Mouse (Mus musculus): ENCODE measurements around the gene Fstl4. TPM values are rescaled to one million over a fixed set of nuclear protein-coding genes. Genes with fewer than 3 reads are reported as not detected.
A peak's percentile ranks its signal among the peaks of the same experiment; 100 is the strongest.

Gene Fstl4
- total RNA-seq, 1 experiment: 0.09 TPM

GRCm38 (mm10) chr11:52875916-52876765, 111.7 kb downstream of the Fstl4 start:
- TF ChIP-seq ZNF384 (IDR thresholded peaks at IDR 0.05; ENCODE audit: low read depth, low read length) (no peak), MAFK (IDR thresholded peaks at IDR 0.05; ENCODE audit: insufficient read depth, low read depth, low read length) (no peak), ZC3H11A (IDR thresholded peaks at IDR 0.05; ENCODE audit: borderline replicate concordance, low read depth, low read length) (no peak), CHD2 (IDR thresholded peaks at IDR 0.05; ENCODE audit: low read depth, low read length) (no peak), HCFC1 (IDR thresholded peaks at IDR 0.05; ENCODE audit: borderline replicate concordance, insufficient read depth, low read length) (no peak)
- no peak overlapping the region for H3K27ac ChIP-seq (ENCODE audit: insufficient read depth, low read depth, low read length, poor library complexity, severe bottlenecking)
- in situ Hi-C loops (cut with MboI; ENCODE audit: low sequenced_read_pairs in 2 of 2, unreplicated experiment in 2 of 2): no loop called here
- no peaks in the 10 kb centered on the region for H3K4me1 ChIP-seq (ENCODE audit: control insufficient read depth in 2 of 2, insufficient read depth in 2 of 2, low read length in 2 of 2, poor library complexity in 1 of 2)
- no peaks in the 10 kb centered on the region for H3K36me3 ChIP-seq (ENCODE audit: control insufficient read depth, insufficient read depth, low read length, poor library complexity, severe bottlenecking)
- H3K4me3 ChIP-seq (ENCODE audit: insufficient read depth in 1 of 2, low read depth in 1 of 2, low read length in 2 of 2, poor library complexity in 1 of 2, severe bottlenecking in 1 of 2): no peak overlapping the region
- DNase-seq (ENCODE audit: low read depth, low spot score): no peak
- H3K9ac ChIP-seq (ENCODE audit: insufficient read depth, low read depth, low read length, poor library complexity, severe bottlenecking): no peak overlapping the region
- no peaks in the 10 kb centered on the region for H3K9me3 ChIP-seq (ENCODE audit: control insufficient read depth, insufficient read depth, low read depth, low read length)

- no peak overlapping the region for H3K27ac ChIP-seq (ENCODE audit: insufficient read depth, low read depth, low read length, poor library complexity, severe bottlenecking)
- H3K36me3 ChIP-seq (ENCODE audit: control insufficient read depth, insufficient read depth, low read length, poor library complexity, severe bottlenecking): no peaks in the 10 kb centered on the region
- in situ Hi-C loops (cut with MboI; ENCODE audit: low sequenced_read_pairs in 2 of 2, unreplicated experiment in 2 of 2): no loop called here
- no peak overlapping the region for H3K9ac ChIP-seq (ENCODE audit: insufficient read depth, low read depth, low read length, poor library complexity, severe bottlenecking)
- no peaks in the 10 kb centered on the region for H3K9me3 ChIP-seq (ENCODE audit: control insufficient read depth, insufficient read depth, low read depth, low read length)
- no peak for DNase-seq (ENCODE audit: low read depth, low spot score)
- no peaks in the 10 kb centered on the region for H3K4me1 ChIP-seq (ENCODE audit: control insufficient read depth in 2 of 2, insufficient read depth in 2 of 2, low read length in 2 of 2, poor library complexity in 1 of 2)
- H3K4me3 ChIP-seq (ENCODE audit: insufficient read depth in 1 of 2, low read depth in 1 of 2, low read length in 2 of 2, poor library complexity in 1 of 2, severe bottlenecking in 1 of 2): no peak overlapping the region
- TF ChIP-seq ZC3H11A (IDR thresholded peaks at IDR 0.05; ENCODE audit: borderline replicate concordance, low read depth, low read length) (no peak), MAFK (IDR thresholded peaks at IDR 0.05; ENCODE audit: insufficient read depth, low read depth, low read length) (no peak), HCFC1 (IDR thresholded peaks at IDR 0.05; ENCODE audit: borderline replicate concordance, insufficient read depth, low read length) (no peak), CHD2 (IDR thresholded peaks at IDR 0.05; ENCODE audit: low read depth, low read length) (no peak), ZNF384 (IDR thresholded peaks at IDR 0.05; ENCODE audit: low read depth, low read length) (no peak)
Measured at GRCm38 (mm10) chr11:52877662-52878061, 113.2 kb downstream of the Fstl4 start.

DNA sequence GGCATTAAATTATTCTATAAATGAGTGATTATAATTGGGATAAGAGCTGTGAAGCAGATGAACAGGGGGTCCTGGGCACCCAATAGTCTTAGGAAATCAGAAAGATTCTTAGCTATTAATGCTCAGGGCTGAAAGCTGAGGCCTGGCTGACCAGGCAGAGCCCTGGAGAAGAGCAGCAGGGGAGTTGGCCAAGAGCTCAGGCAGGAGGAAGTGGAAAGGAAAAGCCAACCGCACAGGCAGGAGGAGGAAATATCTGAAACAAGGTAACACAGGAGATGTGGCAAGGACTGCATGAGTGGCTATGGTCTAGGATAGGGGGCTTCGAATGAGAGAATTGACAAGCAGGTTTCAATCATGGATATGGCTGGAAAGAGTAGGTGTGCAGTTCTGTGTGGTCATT, 115.5 kb downstream of the Fstl4 start:
- H3K27ac ChIP-seq (ENCODE audit: insufficient read depth, low read depth, low read length, poor library complexity, severe bottlenecking): no peak overlapping the region
- TF ChIP-seq HCFC1 (IDR thresholded peaks at IDR 0.05; ENCODE audit: borderline replicate concordance, insufficient read depth, low read length): no peak
- no peak for TF ChIP-seq CHD2 (IDR thresholded peaks at IDR 0.05; ENCODE audit: low read depth, low read length)
- no peak for TF ChIP-seq ZC3H11A (IDR thresholded peaks at IDR 0.05; ENCODE audit: borderline replicate concordance, low read depth, low read length)
- TF ChIP-seq MAFK (IDR thresholded peaks at IDR 0.05; ENCODE audit: insufficient read depth, low read depth, low read length): no peak
- no peak for TF ChIP-seq ZNF384 (IDR thresholded peaks at IDR 0.05; ENCODE audit: low read depth, low read length)
- H3K4me1 ChIP-seq (ENCODE audit: control insufficient read depth in 2 of 2, insufficient read depth in 2 of 2, low read length in 2 of 2, poor library complexity in 1 of 2): no peaks in the 10 kb centered on the region
- H3K36me3 ChIP-seq (ENCODE audit: control insufficient read depth, insufficient read depth, low read length, poor library complexity, severe bottlenecking): no peaks in the 10 kb centered on the region
- DNase-seq (ENCODE audit: low read depth, low spot score): no peak
- in situ Hi-C loops (cut with MboI; ENCODE audit: low sequenced_read_pairs in 2 of 2, unreplicated experiment in 2 of 2): no loop called here
- no peak overlapping the region for H3K4me3 ChIP-seq (ENCODE audit: insufficient read depth in 1 of 2, low read depth in 1 of 2, low read length in 2 of 2, poor library complexity in 1 of 2, severe bottlenecking in 1 of 2)
- no peak overlapping the region for H3K9ac ChIP-seq (ENCODE audit: insufficient read depth, low read depth, low read length, poor library complexity, severe bottlenecking)
- no peaks in the 10 kb centered on the region for H3K9me3 ChIP-seq (ENCODE audit: control insufficient read depth, insufficient read depth, low read depth, low read length)

DNA sequence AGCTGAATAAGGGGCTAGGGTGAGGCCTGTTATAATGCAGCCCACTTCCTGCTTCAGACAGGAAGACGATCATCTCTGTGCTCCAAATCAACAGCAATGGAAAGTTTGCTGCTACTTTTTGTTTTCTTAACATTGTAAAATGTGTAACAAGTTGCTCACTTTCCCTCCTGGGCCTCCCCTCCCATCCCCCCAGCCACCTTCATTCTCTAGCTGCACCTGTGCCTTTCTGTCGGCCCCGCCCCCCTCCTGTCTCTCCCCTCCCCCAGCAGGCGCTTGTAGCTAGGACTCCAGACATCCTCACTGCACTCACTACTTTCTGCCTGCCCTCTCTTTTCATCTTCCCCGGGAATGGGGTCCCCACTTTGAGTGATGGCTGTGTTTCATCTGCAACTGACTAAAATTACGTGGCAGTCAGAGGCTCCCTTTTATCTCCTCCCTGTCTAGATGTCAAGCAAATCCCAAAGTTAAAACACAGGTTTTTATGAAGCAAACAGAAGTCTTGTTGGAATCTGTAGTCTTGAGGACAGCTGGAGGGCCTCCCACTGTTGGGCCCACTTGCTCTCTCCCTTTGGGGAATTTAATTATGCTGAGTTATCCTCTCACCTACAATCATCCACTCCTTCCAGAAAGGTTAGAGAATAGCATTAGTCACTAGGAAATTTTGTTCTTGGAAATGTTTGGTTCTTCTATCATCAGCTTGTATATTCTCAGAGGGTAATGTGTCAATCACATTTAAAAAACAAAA, 122.3 kb downstream of the Fstl4 start:
- in situ Hi-C loops (cut with MboI; ENCODE audit: low sequenced_read_pairs in 2 of 2, unreplicated experiment in 2 of 2): no loop called here
- no peak overlapping the region for H3K9ac ChIP-seq (ENCODE audit: insufficient read depth, low read depth, low read length, poor library complexity, severe bottlenecking)
- peaks cover 0 to 5% of the 10 kb centered on the region in 2 experiments; a peak in 1 of 4 replicates for H3K4me1 ChIP-seq (ENCODE audit: control insufficient read depth in 2 of 2, insufficient read depth in 2 of 2, low read length in 2 of 2, poor library complexity in 1 of 2)
- DNase-seq (ENCODE audit: low read depth, low spot score): peak; percentile 20
- TF ChIP-seq ZNF384 (IDR thresholded peaks at IDR 0.05; ENCODE audit: low read depth, low read length): no peak
- H3K9me3 ChIP-seq (ENCODE audit: control insufficient read depth, insufficient read depth, low read depth, low read length): no peaks in the 10 kb centered on the region
- H3K36me3 ChIP-seq (ENCODE audit: control insufficient read depth, insufficient read depth, low read length, poor library complexity, severe bottlenecking): no peaks in the 10 kb centered on the region
- H3K27ac ChIP-seq (ENCODE audit: insufficient read depth, low read depth, low read length, poor library complexity, severe bottlenecking): no peak overlapping the region
- no peak overlapping the region for H3K4me3 ChIP-seq (ENCODE audit: insufficient read depth in 1 of 2, low read depth in 1 of 2, low read length in 2 of 2, poor library complexity in 1 of 2, severe bottlenecking in 1 of 2)

All from ES-E14 (cell line).